Mouse (Mus musculus) mouse embryonic stem cell (cell line): ENCODE data around the gene Kcnip1.

Experiments used
- in situ Hi-C, 2 experiments: fragments of 300-500 bp; cut with MboI; formaldehyde crosslinking; loops; 1 replicate in 1 of 2; 3 replicates in 1 of 2; pipeline ENCODE4 v1.14.3; 2019 to 2020; ENCODE audit warnings: low sequenced_read_pairs in 2 of 2, low pct_unique_long_range_greater_than_20kb in 1 of 2, mixed read lengths in 1 of 2; ENCODE audit not compliant: unreplicated experiment in 1 of 2

The Kcnip1 gene

DNA sequence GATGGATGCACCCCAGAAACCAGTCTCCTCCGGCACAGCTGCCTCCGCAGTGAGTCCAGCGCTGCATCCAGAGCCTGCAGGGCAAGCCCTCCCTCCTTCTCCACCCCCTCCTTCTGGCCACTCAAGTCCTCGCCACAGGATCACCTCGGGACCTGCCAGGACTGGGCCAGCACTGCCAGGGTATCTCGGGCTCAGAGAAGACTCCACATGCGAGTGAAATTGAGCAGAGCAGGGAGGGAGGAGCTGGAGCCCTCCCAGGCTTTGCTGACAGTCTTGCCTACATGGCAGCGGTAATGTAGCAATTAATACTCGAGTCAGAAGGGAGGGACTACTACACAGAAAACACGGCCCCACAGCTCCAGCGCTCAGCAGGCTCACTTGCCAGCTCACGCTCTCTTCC is at the start of gene Kcnip1:
Gene Kcnip1, minus strand, starts transcription at position 215 of the 400 bp plus-strand sequence.
- in situ Hi-C loops: no loop called here

- in situ Hi-C loops: no loop called here
Observed at GRCm38 (mm10) chr11:34040061-34040460, 47.1 kb upstream of the Kcnip1 start.

- in situ Hi-C loops: no loop called here
Observed at GRCm38 (mm10) chr11:34035909-34036658, 43.1 kb upstream of the Kcnip1 start.

GRCm38 (mm10) chr11:34034794-34035193 is 41.8 kb upstream of the Kcnip1 start:
- in situ Hi-C loops: no loop called here

- in situ Hi-C loops: no loop called here
Observed at GRCm38 (mm10) chr11:34034008-34034505, 41.1 kb upstream of the Kcnip1 start.

GRCm38 (mm10) chr11:34031015-34031805 is 38.3 kb upstream of the Kcnip1 start:
- in situ Hi-C loops: no loop called here

- in situ Hi-C loops: no loop called here
Observed at GRCm38 (mm10) chr11:34029658-34030057, 36.7 kb upstream of the Kcnip1 start.

DNA sequence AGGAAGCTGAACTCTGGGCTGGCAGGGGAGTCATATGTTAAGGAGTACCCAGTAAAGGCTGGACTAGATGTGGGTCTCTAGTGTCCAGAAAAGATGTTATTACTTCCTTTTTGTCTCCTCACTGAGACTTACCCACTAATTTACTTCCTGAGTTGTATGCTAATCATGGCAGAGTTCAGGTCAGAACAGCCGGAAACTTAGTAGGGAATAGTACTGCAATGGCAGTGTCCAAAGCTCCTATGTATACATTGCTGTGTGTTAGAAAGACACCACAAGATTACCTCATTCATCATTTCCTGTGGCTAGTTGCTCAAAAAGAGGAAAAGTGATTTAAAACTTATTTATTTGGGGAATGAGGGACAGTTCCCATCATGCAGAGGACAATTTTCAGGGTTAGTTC is 32.1 kb upstream of the Kcnip1 start:
- in situ Hi-C loops: no loop called here

DNA sequence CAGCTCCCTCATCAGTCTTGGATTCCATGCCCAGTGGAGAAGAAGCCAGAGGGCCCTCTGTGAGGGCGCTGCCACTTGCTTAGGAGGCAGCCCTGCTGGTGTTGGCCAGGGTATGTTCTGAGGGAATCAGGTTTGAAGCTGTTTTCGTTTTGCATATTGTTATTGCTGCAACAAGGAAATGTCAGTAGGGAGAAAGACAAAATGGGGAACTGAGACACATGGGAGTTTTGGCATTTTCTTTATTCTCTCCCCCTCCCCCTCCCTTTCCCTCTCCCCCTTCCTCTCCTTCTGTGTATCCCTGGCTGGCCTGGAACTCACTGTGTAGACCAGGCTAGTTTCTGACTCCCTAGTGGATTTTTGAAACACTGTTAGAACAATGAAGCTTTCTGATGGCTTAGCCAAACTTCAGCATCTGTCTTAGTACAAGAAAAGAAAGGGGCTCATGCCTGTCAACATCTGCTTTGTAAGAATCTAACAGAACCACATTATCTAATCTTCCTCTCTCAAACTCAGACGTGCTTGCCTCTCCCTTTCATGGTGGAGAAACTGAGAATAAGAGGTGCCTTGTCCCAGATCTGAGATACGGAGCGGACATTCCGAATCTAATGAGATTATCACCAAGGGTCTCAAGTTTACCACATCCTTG is 19.2 kb upstream of the Kcnip1 start:
- in situ Hi-C loops: no loop called here

DNA sequence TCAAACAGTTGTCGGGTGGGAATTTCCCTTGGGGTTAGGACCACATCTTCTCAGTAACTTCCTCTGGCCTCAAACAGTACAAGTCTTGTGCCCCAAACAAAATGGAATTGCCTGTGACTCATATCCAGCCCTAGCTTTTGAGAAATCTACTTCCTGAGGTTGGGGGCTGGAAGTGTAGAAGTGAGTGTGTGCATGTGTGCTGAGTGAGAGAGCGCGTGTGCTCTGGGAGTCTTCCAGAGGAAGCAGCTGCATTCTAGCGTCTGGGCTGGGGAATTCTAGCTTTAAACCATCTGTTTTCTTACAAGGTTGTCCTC is 17.9 kb upstream of the Kcnip1 start:
- in situ Hi-C loops: no loop called here

- in situ Hi-C loops: no loop called here
Observed at GRCm38 (mm10) chr11:34010133-34010858, 17.3 kb upstream of the Kcnip1 start.

- in situ Hi-C loops: no loop called here
Observed at GRCm38 (mm10) chr11:34009316-34010087, 16.6 kb upstream of the Kcnip1 start.

- in situ Hi-C loops: no loop called here
Observed at GRCm38 (mm10) chr11:34008702-34009101, 15.8 kb upstream of the Kcnip1 start.

DNA sequence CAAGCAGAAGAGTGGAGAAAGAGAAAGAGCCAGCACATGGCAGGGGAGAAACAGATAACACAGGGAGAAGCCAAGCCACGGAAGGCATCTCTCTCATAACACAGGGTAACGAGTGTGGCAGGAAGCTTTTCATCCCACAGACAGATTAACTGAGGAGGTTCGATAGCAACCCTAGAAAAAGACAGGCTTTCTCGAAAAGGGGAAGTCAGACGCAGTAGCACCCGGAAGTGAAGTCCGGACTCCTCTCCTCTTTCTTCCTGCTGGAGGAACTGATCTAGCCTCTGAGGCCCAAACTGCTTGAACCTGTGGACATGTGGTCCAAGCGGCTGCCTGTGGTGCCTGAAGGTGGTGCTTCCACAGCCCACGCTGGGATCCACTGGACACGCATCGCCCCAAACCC is 15.3 kb upstream of the Kcnip1 start:
- in situ Hi-C loops: no loop called here

GRCm38 (mm10) chr11:34007616-34008015 is 14.7 kb upstream of the Kcnip1 start:
- in situ Hi-C loops: no loop called here

DNA sequence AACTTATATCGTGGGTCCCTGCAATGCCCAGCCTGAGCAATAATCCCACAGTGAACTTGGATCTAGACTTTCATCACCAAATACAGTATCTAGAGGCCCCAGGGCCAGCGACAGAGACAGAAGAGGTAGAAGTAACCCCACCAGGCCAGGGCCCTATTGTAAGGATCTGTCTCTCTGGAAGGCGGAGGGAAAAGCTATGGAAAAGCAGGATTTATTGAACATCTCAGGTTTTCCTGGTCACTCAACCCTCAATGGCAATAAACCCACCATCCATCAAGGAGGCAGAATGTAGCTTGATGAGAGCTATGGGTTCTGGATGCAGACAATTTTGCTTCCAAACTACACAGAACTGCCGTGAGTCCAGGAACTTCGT is 9.6 kb upstream of the Kcnip1 start:
- in situ Hi-C loops: no loop called here

- in situ Hi-C loops: no loop called here
Observed at GRCm38 (mm10) chr11:34001938-34002592, 9.1 kb upstream of the Kcnip1 start.

GRCm38 (mm10) chr11:34000416-34000815 is 7.5 kb upstream of the Kcnip1 start:
- in situ Hi-C loops: no loop called here
